Mouse (Mus musculus) hindbrain, embryonic 14.5 days (tissue): ENCODE data around the gene Cfap45. TPM values are rescaled to one million over a fixed set of nuclear protein-coding genes. Genes with fewer than 3 reads are reported as not detected.

ENCODE experiments used
- ATAC-seq: fragments of 200-750 bp; cut with Nextera tagmentation; 2 replicates; pipeline ENCODE4 v1.8.0; 2017; ENCODE audit warnings: moderate number of reproducible peaks, mild to moderate bottlenecking, moderate TSS enrichment, moderate library complexity; ENCODE audit not compliant: low FRiP score
- DNase-seq: peaks from one replicate; pipeline ENCODE4 v3.0.0-alpha.2; 2015; ENCODE audit warnings: low spot score
- H3K27ac ChIP-seq: fragments of 300-500 bp; sonication (generic); 2 replicates; pipeline ENCODE4 v1.5.1; 2014; ENCODE audit warnings: mild to moderate bottlenecking, moderate library complexity
- H3K27me3 ChIP-seq: fragments of 300-500 bp; sonication (generic); 2 replicates; pipeline ENCODE4 v1.6.1; 2014; ENCODE audit warnings: mild to moderate bottlenecking, low read length, mixed read lengths; ENCODE audit not compliant: control insufficient read depth, insufficient read depth
- H3K36me3 ChIP-seq: fragments of 300-500 bp; sonication (generic); replicated peaks from 2 replicates; pipeline ENCODE4 v1.6.1; 2014; ENCODE audit not compliant: control insufficient read depth, insufficient read depth
- H3K4me1 ChIP-seq: fragments of 300-500 bp; sonication (generic); replicated peaks from 2 replicates; pipeline ENCODE4 v1.6.1; 2014; ENCODE audit warnings: antibody characterized with exemption, low read length, mixed read lengths; ENCODE audit not compliant: control insufficient read depth, insufficient read depth
- H3K4me2 ChIP-seq: fragments of 300-500 bp; sonication (generic); replicated peaks from 2 replicates; pipeline ENCODE4 v1.6.1; 2014; ENCODE audit warnings: mild to moderate bottlenecking, moderate library complexity
- H3K4me3 ChIP-seq: fragments of 300-500 bp; sonication (generic); replicated peaks from 2 replicates; pipeline ENCODE4 v1.5.1; 2014; ENCODE audit warnings: mild to moderate bottlenecking, low read length
- H3K9ac ChIP-seq: fragments of 300-500 bp; sonication (generic); 2 replicates; pipeline ENCODE4 v1.6.1; 2014
- H3K9me3 ChIP-seq: fragments of 300-500 bp; sonication (generic); 2 replicates; pipeline ENCODE4 v1.6.1; 2016; ENCODE audit warnings: low read length; ENCODE audit not compliant: control insufficient read depth
- WGBS: fragments of 180-500 bp; shearing (Covaris S2); extraction: QIAGEN DNeasy Blood & Tissue Kit; methylation state at CpG from one replicate; pipeline ENCODE4 v1.1.7; 2014; 5-methylcytosine and 5-hydroxymethylcytosine counted together
- polyA plus RNA-seq: library from polyadenylated mRNA; unstranded; fragments of >200 nt; fragmentation: Nextera tagmentation; extraction: Ambion mirVana; gene quantifications from 2 replicates; pipeline ENCODE4 v1.2.1, GENCODE M21; 2014

Gene Cfap45
- polyA plus RNA-seq, 1 experiment from 2014 or later, result 5.5 TPM

- peak; percentile 1; the same call in 1 of the 2 replicates for ATAC-seq
- Histone ChIP-seq H3K27ac (peak overlapping the region; percentile 51), H3K4me1 (peaks cover 48% of the 10 kb centered on the region), H3K9ac (peak overlapping the region; percentile 70), H3K27me3 (no peaks in the 10 kb centered on the region), H3K36me3 (no peaks in the 10 kb centered on the region), H3K4me3 (peak overlapping the region; percentile 68), H3K9me3 (no peaks in the 10 kb centered on the region), H3K4me2 (peak overlapping the region; percentile 77)
- under 1% methylated on average over 12 of the region's 12 CpGs for WGBS
- DNase-seq, result no peak
Measured at GRCm38 (mm10) chr1:172482518-172483360, 37.9 kb upstream of the Cfap45 start.

GRCm38 (mm10) chr1:172483361-172483660 lies 37.3 kb upstream of the Cfap45 start:
- peak overlapping the region; percentile 70 for H3K9ac ChIP-seq
- H3K4me1 ChIP-seq, result peaks cover 48% of the 10 kb centered on the region
- 14% methylated on average over 4 of the region's 4 CpGs for WGBS
- H3K4me3 ChIP-seq, result peak overlapping the region; percentile 68
- H3K9me3 ChIP-seq, result no peaks in the 10 kb centered on the region
- H3K4me2 ChIP-seq, result peak overlapping the region; percentile 77
- no peak for DNase-seq
- no peaks in the 10 kb centered on the region for H3K36me3 ChIP-seq
- H3K27ac ChIP-seq, result peak overlapping the region; percentile 51; the same call in 1 of the 2 replicates
- ATAC-seq, result no peak
- H3K27me3 ChIP-seq, result no peaks in the 10 kb centered on the region

GRCm38 (mm10) chr1:172484236-172484635 lies 36.4 kb upstream of the Cfap45 start:
- DNase-seq, result no peak
- Histone ChIP-seq H3K4me1 (peaks cover 48% of the 10 kb centered on the region), H3K4me3 (peak overlapping the region; percentile 68), H3K9ac (peak overlapping the region; percentile 70), H3K27ac (no peak overlapping the region), H3K27me3 (no peaks in the 10 kb centered on the region), H3K4me2 (peak overlapping the region; percentile 77), H3K36me3 (no peaks in the 10 kb centered on the region), H3K9me3 (no peaks in the 10 kb centered on the region)
- ATAC-seq, result no peak
- WGBS, result 26% methylated on average over 11 of the region's 11 CpGs

GRCm38 (mm10) chr1:172484671-172485070 lies 35.9 kb upstream of the Cfap45 start:
- peak overlapping the region; percentile 68 for H3K4me3 ChIP-seq
- peaks cover 3% of the 10 kb centered on the region; the same call in 1 of the 2 replicates for H3K36me3 ChIP-seq
- H3K27ac ChIP-seq, result no peak overlapping the region
- DNase-seq (no peak), ATAC-seq (no peak)
- H3K9ac ChIP-seq, result peak overlapping the region; percentile 70
- 54% methylated on average over 13 of the region's 13 CpGs for WGBS
- no peaks in the 10 kb centered on the region for H3K9me3 ChIP-seq
- H3K27me3 ChIP-seq, result no peaks in the 10 kb centered on the region
- peak overlapping the region; percentile 77 for H3K4me2 ChIP-seq
- peaks cover 48% of the 10 kb centered on the region for H3K4me1 ChIP-seq

GRCm38 (mm10) chr1:172485821-172486220 lies 34.8 kb upstream of the Cfap45 start:
- Histone ChIP-seq H3K4me1 (peaks cover 52% of the 10 kb centered on the region), H3K27ac (no peak overlapping the region), H3K27me3 (no peaks in the 10 kb centered on the region), H3K4me2 (peak overlapping the region; percentile 77), H3K9ac (peak overlapping the region; percentile 39), H3K4me3 (peak overlapping the region; percentile 13), H3K36me3 (peaks cover 4% of the 10 kb centered on the region; the same call in 1 of the 2 replicates), H3K9me3 (no peaks in the 10 kb centered on the region)
- WGBS, result 11% methylated on average over 6 of the region's 6 CpGs
- no peak for ATAC-seq
- DNase-seq, result no peak

GRCm38 (mm10) chr1:172486236-172486635 lies 34.4 kb upstream of the Cfap45 start:
- DNase-seq, result no peak
- peaks cover 52% of the 10 kb centered on the region for H3K4me1 ChIP-seq
- no peaks in the 10 kb centered on the region for H3K9me3 ChIP-seq
- H3K27me3 ChIP-seq, result no peaks in the 10 kb centered on the region
- peak overlapping the region; percentile 13 for H3K4me3 ChIP-seq
- peaks cover 6% of the 10 kb centered on the region; the same call in 1 of the 2 replicates for H3K36me3 ChIP-seq
- no peak for ATAC-seq
- H3K9ac ChIP-seq, result peak overlapping the region; percentile 39
- peak overlapping the region; percentile 77 for H3K4me2 ChIP-seq
- WGBS, result 3% methylated on average over 4 of the region's 4 CpGs
- no peak overlapping the region for H3K27ac ChIP-seq

GRCm38 (mm10) chr1:172486651-172487050 lies 34.0 kb upstream of the Cfap45 start:
- no peaks in the 10 kb centered on the region for H3K9me3 ChIP-seq
- no peak for ATAC-seq
- no peaks in the 10 kb centered on the region for H3K27me3 ChIP-seq
- H3K4me1 ChIP-seq, result peaks cover 52% of the 10 kb centered on the region
- peak overlapping the region; percentile 13 for H3K4me3 ChIP-seq
- H3K36me3 ChIP-seq, result peaks cover 7% of the 10 kb centered on the region; the same call in 1 of the 2 replicates
- H3K4me2 ChIP-seq, result peak overlapping the region; percentile 77
- peak overlapping the region; percentile 39 for H3K9ac ChIP-seq
- WGBS, result 31% methylated on average over 5 of the region's 5 CpGs
- H3K27ac ChIP-seq, result no peak overlapping the region
- DNase-seq, result no peak

GRCm38 (mm10) chr1:172487859-172488258 lies 32.7 kb upstream of the Cfap45 start:
- 85% methylated on average over 4 of the region's 4 CpGs for WGBS
- ATAC-seq, result no peak
- H3K4me3 ChIP-seq, result no peak overlapping the region

GRCm38 (mm10) chr1:172488831-172489230 lies 31.8 kb upstream of the Cfap45 start:
- Histone ChIP-seq H3K36me3 (peaks cover 21% of the 10 kb centered on the region), H3K4me1 (peaks cover 42% of the 10 kb centered on the region)
- 88% methylated on average over 7 of the region's 7 CpGs for WGBS

More at GRCm38 (mm10) chr1:172487859-172488258, 32.7 kb upstream of the Cfap45 start:
- peaks cover 11% of the 10 kb centered on the region for H3K36me3 ChIP-seq
- H3K4me2 ChIP-seq, result no peak overlapping the region
- no peak overlapping the region for H3K27ac ChIP-seq
- no peaks in the 10 kb centered on the region for H3K27me3 ChIP-seq
- no peak for DNase-seq
- no peak overlapping the region for H3K9ac ChIP-seq
- peaks cover 51% of the 10 kb centered on the region for H3K4me1 ChIP-seq
- H3K9me3 ChIP-seq, result no peaks in the 10 kb centered on the region

More at GRCm38 (mm10) chr1:172488831-172489230, 31.8 kb upstream of the Cfap45 start:
- Histone ChIP-seq H3K9me3 (no peaks in the 10 kb centered on the region), H3K27me3 (no peaks in the 10 kb centered on the region), H3K9ac (no peak overlapping the region), H3K27ac (no peak overlapping the region), H3K4me3 (no peak overlapping the region), H3K4me2 (no peak overlapping the region)
- ATAC-seq (no peak), DNase-seq (no peak)
